Mouse (Mus musculus): ENCODE results near the gene Timm44. TPM values are rescaled to one million over a fixed set of nuclear protein-coding genes. Genes with fewer than 3 reads are reported as not detected.

Timm44 gene
- polyA plus RNA-seq, 1 experiment, result 147 TPM

DNA sequence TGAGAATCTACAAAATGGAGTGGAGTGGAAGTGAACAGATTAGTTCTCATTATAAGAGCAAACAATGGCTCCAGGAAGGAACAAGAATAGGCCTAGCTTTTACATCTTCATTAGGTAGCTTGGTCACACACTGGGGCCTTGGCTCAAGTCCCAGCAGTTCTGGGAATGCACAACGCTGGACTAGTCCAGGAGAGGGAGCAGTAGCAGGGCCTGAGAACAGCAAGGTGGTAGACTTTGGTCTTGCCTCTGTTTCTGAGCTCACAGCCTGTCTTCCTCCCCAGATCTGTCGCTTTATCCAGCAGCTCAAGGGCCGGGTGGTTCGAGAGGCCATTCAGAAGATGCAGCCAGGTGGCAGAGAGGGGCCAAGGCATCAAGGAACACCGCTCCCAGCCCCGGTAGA lies 21.7 kb downstream of the Timm44 start:
- H3K27ac ChIP-seq (replicated peaks; ENCODE audit: low read depth, low read length), result no peak overlapping the region
- H3K4me1 ChIP-seq (ENCODE audit: control insufficient read depth, insufficient read depth, insufficient read length, low read length), result peaks cover 6% of the 10 kb centered on the region; the same call in 1 of the 2 replicates
- H3K4me3 ChIP-seq (ENCODE audit: insufficient read depth, low read depth, low read length), result peak overlapping the region; percentile 10; the same call in 1 of the 2 replicates

DNA sequence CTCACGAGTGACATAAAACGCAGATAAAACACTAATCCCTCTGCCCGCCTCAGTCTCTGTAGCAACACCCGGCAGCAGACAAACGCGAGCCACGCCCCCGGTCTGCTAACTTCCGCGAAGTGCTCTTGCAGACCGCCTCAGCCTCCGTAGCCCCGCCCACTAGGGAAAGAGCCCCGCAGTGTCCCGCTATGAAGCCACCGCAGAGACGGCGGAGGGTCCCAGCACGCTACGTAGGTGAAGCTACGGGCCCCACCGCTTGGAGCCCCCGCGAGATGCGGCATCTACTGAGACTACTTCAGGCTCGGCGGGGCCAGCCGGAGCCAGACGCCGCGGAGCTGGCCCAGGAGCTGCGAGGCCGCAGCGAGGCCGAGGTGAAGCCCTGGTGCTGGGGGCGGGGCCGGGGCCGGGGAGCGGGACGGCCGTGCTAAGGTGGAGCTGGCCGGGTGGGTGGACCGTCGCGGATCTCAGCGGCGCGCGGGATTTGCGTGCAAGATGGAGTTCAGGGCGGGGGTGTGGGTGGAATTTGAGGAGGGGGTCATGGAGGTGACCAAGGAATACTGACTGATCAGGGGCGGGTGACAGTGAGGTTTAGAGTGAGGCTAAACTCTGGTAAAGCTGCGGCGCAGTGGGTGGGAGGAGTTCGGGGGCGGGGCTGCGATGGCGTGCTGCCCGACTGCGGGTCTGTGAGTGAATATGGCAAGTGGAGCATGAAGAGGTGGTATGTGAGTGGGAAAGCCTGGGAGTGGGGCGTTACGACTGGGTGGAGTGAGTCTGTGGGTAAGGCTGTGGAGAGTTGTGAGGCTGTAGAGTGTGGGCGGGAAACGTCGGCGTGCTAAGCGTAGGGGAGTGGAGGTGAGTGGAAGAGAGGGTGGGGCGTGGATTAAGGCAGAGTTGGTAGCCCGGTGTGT lies 22.5 kb downstream of the Timm44 start, which contains the start of gene Snapc2:
Snapc2 (plus strand) TSS at position 147 of the 908 bp plus-strand sequence.
- Histone ChIP-seq H3K4me1 (ENCODE audit: control insufficient read depth, insufficient read depth, insufficient read length, low read length) (peaks cover 2% of the 10 kb centered on the region; the same call in 1 of the 2 replicates), H3K27ac (replicated peaks; ENCODE audit: low read depth, low read length) (0 out of 2 replicates have a peak within 1 kb of the TSS, but pooled peaks have one; percentile 72), H3K4me3 (ENCODE audit: insufficient read depth, low read depth, low read length) (peak within 1 kb of the TSS; percentile 96)

DNA sequence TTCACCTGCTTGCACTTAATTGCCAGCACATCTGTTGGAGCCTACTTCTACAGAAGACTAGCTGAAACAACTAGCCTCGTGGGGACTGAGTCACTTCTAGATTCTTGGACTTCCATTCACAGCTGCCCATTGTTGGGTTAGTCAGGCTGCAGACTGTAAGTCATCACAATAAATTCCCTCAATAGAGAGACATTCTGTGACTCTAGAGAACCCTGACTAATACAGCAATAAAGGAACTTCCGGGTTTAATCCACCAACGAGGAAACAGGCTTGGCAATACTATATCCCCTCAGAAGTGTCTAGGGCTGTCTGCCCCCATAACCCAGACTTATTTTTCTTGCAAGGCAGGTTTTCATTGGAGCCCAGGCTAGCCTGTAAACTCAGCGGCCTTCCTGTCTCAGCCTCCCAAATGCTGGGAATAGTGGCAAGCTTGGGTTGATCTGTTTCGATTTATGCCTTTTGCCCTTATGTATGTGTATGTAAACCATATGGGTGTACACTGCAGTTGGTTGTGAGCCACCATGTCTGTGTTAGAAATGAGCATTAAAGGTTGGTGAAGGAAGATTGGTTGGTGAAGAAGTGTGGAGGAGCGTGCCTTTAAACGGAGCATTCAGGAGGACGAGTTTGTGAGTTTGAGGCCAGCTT lies 23.5 kb downstream of the Timm44 start:
- Histone ChIP-seq H3K4me3 (ENCODE audit: insufficient read depth, low read depth, low read length) (peak overlapping the region; percentile 96), H3K4me1 (ENCODE audit: control insufficient read depth, insufficient read depth, insufficient read length, low read length) (peaks cover 2% of the 10 kb centered on the region; the same call in 1 of the 2 replicates), H3K27ac (replicated peaks; ENCODE audit: low read depth, low read length) (0 out of 2 replicates have a peak overlapping the region, but pooled peaks have one; percentile 40)

DNA sequence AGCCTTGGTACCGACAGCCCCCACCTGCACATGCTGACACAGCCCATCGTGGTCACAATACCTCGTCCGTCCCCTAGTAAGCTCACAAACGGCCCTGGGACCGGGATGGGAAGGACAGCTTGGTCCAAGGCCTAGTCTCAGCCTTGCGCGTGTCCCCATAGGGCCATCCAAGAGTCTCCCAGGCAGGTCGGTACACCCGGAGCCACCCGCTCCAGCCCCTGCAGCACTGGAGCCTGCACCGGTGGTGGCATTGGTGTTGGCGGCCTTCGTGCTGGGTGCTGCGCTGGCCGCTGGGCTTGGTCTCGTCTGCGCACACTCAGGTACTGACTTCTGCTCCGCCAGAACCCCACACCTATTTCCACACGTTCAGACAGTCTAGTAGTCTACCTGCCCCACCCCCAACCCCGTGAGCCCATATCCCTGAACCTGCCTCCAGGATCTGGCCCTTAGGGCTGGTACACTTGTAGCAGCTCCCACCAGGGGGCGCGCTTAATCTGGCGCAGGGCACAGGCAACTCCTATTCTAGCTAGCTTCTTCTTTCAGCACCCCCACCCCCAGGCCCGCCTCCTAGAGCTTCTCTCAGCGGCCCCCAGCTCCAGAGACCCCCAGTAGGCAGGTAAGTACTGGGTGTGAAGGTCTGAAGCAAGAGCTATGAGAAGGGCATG lies 25.3 kb downstream of the Timm44 start:
- Histone ChIP-seq H3K27ac (replicated peaks; ENCODE audit: low read depth, low read length) (no peak overlapping the region), H3K4me3 (ENCODE audit: insufficient read depth, low read depth, low read length) (no peak overlapping the region), H3K4me1 (ENCODE audit: control insufficient read depth, insufficient read depth, insufficient read length, low read length) (peaks cover 2% of the 10 kb centered on the region; the same call in 1 of the 2 replicates)

DNA sequence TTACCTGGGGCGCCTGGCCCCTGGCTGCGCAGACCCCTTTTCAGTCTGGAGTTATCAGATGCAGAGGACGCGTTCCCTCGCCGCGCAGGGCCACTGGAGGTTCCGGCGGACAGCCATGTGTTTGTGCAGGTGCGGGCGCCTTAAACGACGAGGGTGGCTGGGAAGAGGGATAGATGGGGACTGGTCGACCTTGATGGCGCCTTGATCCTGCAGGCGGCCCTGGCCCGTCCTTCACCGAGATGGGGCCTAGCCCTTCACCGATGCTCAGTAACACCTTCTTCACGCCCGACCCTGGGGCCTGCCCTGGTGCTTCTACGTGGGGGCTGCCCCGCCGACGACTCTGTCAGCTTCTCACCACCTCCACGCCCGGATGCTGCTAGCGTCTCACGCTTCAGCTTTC lies 26.5 kb downstream of the Timm44 start:
- Histone ChIP-seq H3K27ac (replicated peaks; ENCODE audit: low read depth, low read length) (no peak overlapping the region), H3K4me1 (ENCODE audit: control insufficient read depth, insufficient read depth, insufficient read length, low read length) (peaks cover 2% of the 10 kb centered on the region; the same call in 1 of the 2 replicates), H3K4me3 (ENCODE audit: insufficient read depth, low read depth, low read length) (no peak overlapping the region)

DNA sequence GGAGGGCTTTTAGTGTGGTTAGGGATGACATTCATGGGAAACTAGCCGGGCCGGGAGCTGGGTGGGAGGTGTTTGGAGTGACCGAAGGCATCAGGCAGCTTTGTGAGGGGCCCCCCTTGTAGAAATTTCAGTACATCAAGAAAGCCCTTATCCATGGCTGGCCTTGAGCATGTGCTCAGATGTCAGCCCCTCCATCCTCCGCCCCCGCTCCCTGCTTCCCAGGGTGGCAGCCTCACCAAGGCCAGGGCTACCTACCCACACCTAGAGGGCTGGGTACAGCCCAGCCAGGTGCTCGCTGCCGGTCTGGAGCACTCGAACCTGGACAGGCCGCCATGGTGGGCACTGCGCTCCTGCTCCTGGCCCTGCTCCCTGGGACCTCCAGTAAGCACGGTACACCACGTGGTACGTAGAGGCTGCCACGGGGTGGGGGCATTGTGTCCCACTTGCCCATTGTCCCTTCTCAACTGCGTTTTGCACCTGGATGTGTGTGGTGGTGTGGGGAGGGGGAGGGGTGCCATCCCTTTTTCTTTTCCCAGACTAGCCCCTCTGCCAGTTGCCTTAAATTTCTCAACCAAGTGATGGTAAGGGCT lies 27.7 kb downstream of the Timm44 start, which contains the start of gene Tgfbr3l:
Tgfbr3l (plus strand) TSS at position 264 of the 590 bp plus-strand sequence.
- Histone ChIP-seq H3K4me3 (ENCODE audit: insufficient read depth, low read depth, low read length) (no peak within 1 kb of the TSS), H3K4me1 (ENCODE audit: control insufficient read depth, insufficient read depth, insufficient read length, low read length) (0 out of 2 replicates have a peak, but pooled peaks cover 2% of the 10 kb centered on the region), H3K27ac (replicated peaks; ENCODE audit: low read depth, low read length) (no peak within 1 kb of the TSS)

DNA sequence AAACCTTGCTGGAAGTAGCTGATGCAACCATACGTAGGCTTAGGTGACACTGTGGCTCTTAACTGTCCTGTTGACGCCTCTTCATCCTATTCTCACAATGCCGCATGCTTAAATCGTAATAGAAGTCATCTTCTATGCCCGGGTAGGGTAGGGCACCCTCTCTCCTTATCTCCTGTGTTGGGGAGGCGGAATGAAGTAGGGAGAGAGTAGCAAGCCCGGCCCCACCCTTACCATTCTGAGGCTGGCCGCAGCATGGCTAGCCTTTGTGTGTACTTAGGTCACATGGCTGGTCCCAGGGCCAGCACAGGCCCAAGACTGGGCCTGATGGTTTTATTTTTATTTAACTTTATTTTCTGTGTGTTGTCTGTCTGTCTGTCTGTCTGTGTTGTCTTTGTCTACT lies 28.5 kb downstream of the Timm44 start:
- Histone ChIP-seq H3K27ac (replicated peaks; ENCODE audit: low read depth, low read length) (no peak overlapping the region), H3K4me3 (ENCODE audit: insufficient read depth, low read depth, low read length) (no peak overlapping the region), H3K4me1 (ENCODE audit: control insufficient read depth, insufficient read depth, insufficient read length, low read length) (no peaks in the 10 kb centered on the region)

DNA sequence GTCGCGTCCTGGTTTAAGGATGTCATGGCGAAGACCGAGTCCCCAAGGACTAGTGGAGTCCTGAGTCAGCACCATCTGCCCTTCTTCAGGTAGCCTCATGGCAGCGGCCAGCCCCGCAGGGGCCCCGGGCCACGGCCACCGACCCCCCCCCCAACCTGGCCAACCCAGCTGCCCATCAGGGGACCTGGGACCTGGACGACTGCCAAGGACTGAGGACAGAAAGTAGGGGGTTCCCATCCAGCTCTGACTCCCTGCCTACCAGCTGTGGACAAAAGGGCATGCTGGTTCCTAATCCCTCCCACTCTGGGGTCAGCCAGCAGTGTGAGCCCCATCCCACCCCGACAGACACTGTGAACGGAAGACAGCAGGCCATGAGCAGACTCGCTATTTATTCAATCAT lies 30.0 kb downstream of the Timm44 start:
- H3K27ac ChIP-seq (replicated peaks; ENCODE audit: low read depth, low read length), result no peak overlapping the region
- H3K4me1 ChIP-seq (ENCODE audit: control insufficient read depth, insufficient read depth, insufficient read length, low read length), result no peaks in the 10 kb centered on the region
- H3K4me3 ChIP-seq (ENCODE audit: insufficient read depth, low read depth, low read length), result no peak overlapping the region

DNA sequence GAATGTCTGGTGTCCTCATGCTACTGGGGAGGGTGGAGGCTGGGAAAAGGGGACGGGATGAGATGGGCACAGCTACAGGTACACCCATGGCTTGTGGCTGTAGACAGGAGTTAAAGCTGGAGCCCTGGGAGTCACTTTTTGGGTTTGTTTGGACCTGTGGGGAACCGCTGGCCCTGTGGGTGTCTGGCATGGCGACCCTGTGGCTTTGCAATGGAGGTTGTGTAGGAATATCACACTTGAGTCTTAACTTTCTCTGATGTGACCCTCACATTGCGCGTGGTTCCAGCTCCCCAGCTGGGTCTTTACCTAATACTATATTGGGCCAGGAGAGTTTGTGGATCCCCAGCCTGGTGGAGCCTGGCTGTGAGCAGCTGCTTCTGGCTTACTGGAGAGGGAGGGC lies 30.7 kb downstream of the Timm44 start:
- H3K4me1 ChIP-seq (ENCODE audit: control insufficient read depth, insufficient read depth, insufficient read length, low read length), result no peaks in the 10 kb centered on the region
- no peak overlapping the region for H3K27ac ChIP-seq (replicated peaks; ENCODE audit: low read depth, low read length)
- no peak overlapping the region for H3K4me3 ChIP-seq (ENCODE audit: insufficient read depth, low read depth, low read length)

DNA sequence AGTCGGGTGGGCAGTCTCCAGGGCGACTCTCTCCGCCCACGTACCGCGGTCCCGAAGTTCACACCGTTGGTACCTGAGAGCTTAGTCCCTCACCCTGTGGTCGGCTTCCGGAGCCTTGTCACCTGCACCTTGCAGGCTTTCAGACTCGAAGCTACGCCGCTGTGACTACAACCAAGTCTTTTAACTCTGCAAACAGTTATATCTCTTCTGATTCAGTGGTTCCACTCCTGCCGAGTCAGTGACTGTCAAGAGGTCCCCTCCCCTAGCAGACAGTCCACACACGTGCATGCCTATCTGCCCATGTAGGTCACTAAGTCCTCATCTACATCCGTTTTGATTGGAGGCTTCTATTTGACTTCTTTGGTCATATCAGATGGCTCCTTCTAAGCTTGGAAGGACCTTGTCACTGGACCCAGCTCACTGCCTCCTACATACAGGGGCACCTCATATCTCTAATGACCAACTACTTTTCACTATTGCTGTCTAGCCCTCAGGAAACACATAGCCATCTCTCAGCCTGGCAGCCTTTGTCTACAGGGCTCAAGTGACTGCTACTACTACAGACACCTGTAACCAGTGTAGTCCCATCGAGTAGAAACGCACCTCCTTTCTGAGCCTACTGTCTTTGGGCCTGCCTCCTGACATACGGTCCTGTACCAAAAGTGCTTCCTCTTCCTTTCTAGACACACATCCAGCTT lies 36.4 kb downstream of the Timm44 start:
- Histone ChIP-seq H3K27ac (replicated peaks; ENCODE audit: low read depth, low read length) (peak overlapping the region; percentile 71), H3K4me3 (ENCODE audit: insufficient read depth, low read depth, low read length) (peak overlapping the region; percentile 77), H3K4me1 (ENCODE audit: control insufficient read depth, insufficient read depth, insufficient read length, low read length) (peaks cover 5% of the 10 kb centered on the region)

DNA sequence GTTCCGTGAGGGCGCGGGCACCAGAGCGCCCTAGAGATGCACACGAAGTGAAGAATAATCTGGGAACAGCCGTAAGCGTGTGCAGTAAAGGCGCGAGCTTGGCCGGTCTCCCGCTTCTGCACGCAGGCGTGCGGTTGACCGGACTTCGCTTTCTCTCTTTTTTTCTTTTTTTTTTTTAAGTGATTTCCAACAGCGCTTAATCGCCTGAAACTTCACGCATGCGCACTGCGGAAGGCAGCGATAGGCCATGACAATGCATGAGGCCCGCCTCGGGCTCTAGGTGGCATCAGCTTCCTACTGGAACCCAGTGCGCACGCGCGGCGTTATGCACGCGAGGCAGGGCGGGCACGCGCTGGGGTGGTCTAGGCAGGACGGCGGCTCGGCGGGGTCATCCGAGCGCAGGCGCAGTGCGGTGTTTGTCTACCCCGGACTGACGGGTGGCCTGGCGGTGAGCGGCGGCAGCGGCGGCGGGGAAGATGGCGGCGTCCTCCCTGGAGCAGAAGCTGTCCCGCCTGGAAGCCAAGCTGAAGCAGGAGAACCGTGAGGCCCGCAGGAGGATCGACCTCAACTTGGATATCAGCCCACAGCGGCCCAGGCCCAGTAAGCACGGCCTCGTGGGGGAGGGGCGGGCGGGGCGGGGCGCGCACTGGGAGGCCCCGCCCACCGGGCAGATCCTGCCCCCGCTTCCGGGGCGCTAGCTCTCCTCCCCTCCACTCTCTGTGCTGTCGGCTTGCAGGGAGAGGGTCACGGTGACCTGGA lies 37.1 kb downstream of the Timm44 start, which contains the start of the genes Map2k7 and Gm49320:
Map2k7 (plus strand) TSS at position 307 of the 759 bp plus-strand sequence.
Gm49320 (plus strand) TSS at position 432 of the 759 bp plus-strand sequence.
- Histone ChIP-seq H3K4me1 (ENCODE audit: control insufficient read depth, insufficient read depth, insufficient read length, low read length) (peaks cover 5% of the 10 kb centered on the region), H3K4me3 (ENCODE audit: insufficient read depth, low read depth, low read length) (peak within 1 kb of the TSS; percentile 77), H3K27ac (replicated peaks; ENCODE audit: low read depth, low read length) (peak within 1 kb of the TSS; percentile 89)

DNA sequence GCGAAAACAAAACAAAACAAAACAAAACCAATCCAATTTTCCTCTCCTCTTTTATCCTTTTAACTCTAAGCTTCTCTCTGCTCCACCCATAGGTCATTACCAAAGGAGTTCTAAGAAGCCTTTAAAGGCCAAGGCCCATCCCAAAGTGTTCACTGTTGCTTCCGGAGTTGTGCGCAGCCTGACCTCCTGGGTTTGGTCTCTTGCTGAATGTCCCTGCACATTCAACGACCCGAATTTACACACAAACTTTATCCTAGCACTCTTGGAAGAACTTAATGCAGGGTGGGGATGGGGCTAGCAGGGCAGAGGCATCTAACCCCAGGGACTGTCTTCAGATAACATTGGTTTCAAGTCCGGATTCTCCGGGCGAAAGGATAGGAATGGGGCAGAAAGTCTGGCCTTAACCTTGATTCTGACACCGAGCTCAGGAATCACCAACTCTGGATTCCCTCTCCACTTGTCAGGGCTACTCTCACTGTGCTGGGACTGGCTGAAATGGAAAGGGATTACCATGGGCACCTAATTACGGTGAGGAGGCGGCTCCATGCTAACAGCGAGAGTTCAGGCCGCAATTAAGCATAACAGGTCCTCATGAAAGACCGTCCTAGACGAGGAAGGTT lies 37.8 kb downstream of the Timm44 start:
- peak overlapping the region; percentile 89 for H3K27ac ChIP-seq (replicated peaks; ENCODE audit: low read depth, low read length)
- peaks cover 5% of the 10 kb centered on the region for H3K4me1 ChIP-seq (ENCODE audit: control insufficient read depth, insufficient read depth, insufficient read length, low read length)
- H3K4me3 ChIP-seq (ENCODE audit: insufficient read depth, low read depth, low read length), result peak overlapping the region; percentile 65

All from brown adipose tissue, adult 24 weeks (tissue).